Mouse (Mus musculus): Measurements from ENCODE around the gene Fam222a.

Fam222a gene

DNA sequence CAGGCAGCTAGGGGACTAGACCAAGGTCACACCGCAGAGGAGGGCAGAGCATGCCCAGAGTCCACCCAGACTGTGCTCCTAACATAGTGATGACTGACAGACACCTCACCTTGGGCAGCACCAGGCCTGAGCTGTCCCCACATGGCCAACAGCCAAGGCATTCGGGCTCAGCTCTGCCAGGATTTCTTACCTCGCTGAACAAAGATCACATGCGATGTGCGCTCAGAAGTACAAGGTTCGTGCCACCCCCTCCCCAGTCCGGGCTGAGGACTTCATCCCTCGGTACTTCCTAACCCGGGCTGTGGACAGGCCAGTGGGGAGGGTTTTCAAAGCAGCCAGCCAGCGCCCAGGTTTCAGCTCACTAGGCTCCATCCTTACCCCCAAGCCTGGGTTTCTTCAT, 89.6 kb downstream of the Fam222a start:
- DNase-seq (ENCODE audit: low spot score) = no peak

DNA sequence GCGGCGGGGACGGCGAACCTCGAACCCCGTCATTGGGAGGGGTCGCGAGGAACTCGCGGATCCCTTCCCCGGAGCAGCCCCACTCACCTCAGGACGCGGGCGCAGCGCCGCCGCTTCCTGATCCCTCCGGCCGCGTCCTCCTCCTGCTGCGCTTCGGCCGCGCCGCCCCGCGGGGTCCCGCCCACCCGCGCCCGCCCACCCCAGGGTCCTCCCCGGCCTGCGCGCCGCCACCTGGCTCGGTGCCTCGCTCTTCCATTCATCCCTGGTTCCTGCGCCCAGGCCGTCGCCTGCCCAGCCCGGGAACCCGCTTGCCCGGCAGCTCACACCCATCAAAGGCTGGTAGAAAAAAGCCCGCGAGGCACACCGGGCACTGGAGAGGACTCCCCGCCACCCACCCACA, 90.4 kb downstream of the Fam222a start, which contains the start of gene Trpv4:
Gene Trpv4 (minus strand): TSS at position 167 of the 400 bp plus-strand sequence.
- no peak for DNase-seq (ENCODE audit: low spot score)

DNA sequence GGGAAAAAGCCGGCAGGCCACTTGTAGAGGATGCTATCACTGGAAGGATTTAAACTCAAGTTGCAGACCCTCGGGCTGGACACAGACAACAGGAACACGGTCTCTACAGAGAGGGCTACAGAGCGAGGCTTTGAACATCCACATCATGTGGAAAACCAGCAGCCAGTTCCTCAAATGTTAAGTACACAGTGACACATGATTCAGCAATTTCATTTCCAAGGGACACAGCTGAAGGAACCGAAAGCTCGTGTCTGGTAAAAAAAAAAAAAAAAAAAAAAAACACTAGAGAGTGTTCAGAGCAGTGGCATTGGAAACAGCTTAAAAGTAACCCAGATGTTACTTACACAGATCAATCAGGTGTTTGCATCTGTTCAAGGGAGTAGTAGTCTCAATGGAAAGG, 93.2 kb downstream of the Fam222a start:
- DNase-seq (ENCODE audit: low spot score) = no peak

Measured in left cerebral cortex, adult 11 months (tissue).